Mouse (Mus musculus): ENCODE measurements at regions not wholly inside any gene's neighbourhood (a gene's known extent, or its start where the extent isn't known, plus 50 kb on each side); places are given as distances from the start of the nearest gene placed in this dataset.

GRCm38 (mm10) chr2:124775737-124776136, 292.2 kb upstream of the Slc24a5 start:
- DNase-seq (ENCODE audit: low read depth, low spot score): no peak

- peak; percentile 60 for DNase-seq (ENCODE audit: low read depth, low spot score)
Observed at GRCm38 (mm10) chr2:124792633-124793036, 275.3 kb upstream of the Slc24a5 start.

GRCm38 (mm10) chr2:124811709-124812108, 256.2 kb upstream of the Slc24a5 start:
- no peak for DNase-seq (ENCODE audit: low read depth, low spot score)

- no peak for DNase-seq (ENCODE audit: low read depth, low spot score)
Observed at GRCm38 (mm10) chr2:124816814-124817213, 251.1 kb upstream of the Slc24a5 start.

- no peak for DNase-seq (ENCODE audit: low read depth, low spot score)
Observed at GRCm38 (mm10) chr2:124819846-124820245, 248.1 kb upstream of the Slc24a5 start.

GRCm38 (mm10) chr2:124820821-124821220, 247.1 kb upstream of the Slc24a5 start:
- DNase-seq (ENCODE audit: low read depth, low spot score): no peak

- DNase-seq (ENCODE audit: low read depth, low spot score): no peak
Observed at GRCm38 (mm10) chr2:124821366-124821765, 246.6 kb upstream of the Slc24a5 start.

GRCm38 (mm10) chr2:124848812-124849211, 219.1 kb upstream of the Slc24a5 start:
- DNase-seq (ENCODE audit: low read depth, low spot score): no peak

GRCm38 (mm10) chr2:124858504-124858903, 209.4 kb upstream of the Slc24a5 start:
- DNase-seq (ENCODE audit: low read depth, low spot score): no peak

GRCm38 (mm10) chr2:124888209-124888608, 179.7 kb upstream of the Slc24a5 start:
- peak; percentile 9 for DNase-seq (ENCODE audit: low read depth, low spot score)

GRCm38 (mm10) chr2:124895002-124895401, 172.9 kb upstream of the Slc24a5 start:
- no peak for DNase-seq (ENCODE audit: low read depth, low spot score)

- DNase-seq (ENCODE audit: low read depth, low spot score): no peak
Observed at GRCm38 (mm10) chr2:124903556-124903955, 164.4 kb upstream of the Slc24a5 start.

- peak; percentile 30 for DNase-seq (ENCODE audit: low read depth, low spot score)
Observed at GRCm38 (mm10) chr2:124905076-124905475, 162.8 kb upstream of the Slc24a5 start.

GRCm38 (mm10) chr2:124918986-124919761, 148.8 kb upstream of the Slc24a5 start:
- DNase-seq (ENCODE audit: low read depth, low spot score): no peak

GRCm38 (mm10) chr2:124919762-124920255, 148.1 kb upstream of the Slc24a5 start:
- DNase-seq (ENCODE audit: low read depth, low spot score): no peak

GRCm38 (mm10) chr2:124920265-124920664, 147.7 kb upstream of the Slc24a5 start:
- DNase-seq (ENCODE audit: low read depth, low spot score): no peak

GRCm38 (mm10) chr2:124927882-124928758, 139.8 kb upstream of the Slc24a5 start:
- DNase-seq (ENCODE audit: low read depth, low spot score): no peak

GRCm38 (mm10) chr2:124928759-124929113, 139.2 kb upstream of the Slc24a5 start:
- DNase-seq (ENCODE audit: low read depth, low spot score): no peak

- DNase-seq (ENCODE audit: low read depth, low spot score): no peak
Observed at GRCm38 (mm10) chr2:124930719-124931118, 137.2 kb upstream of the Slc24a5 start.

- no peak for DNase-seq (ENCODE audit: low read depth, low spot score)
Observed at GRCm38 (mm10) chr2:124932566-124932965, 135.4 kb upstream of the Slc24a5 start.

- DNase-seq (ENCODE audit: low read depth, low spot score): no peak
Observed at GRCm38 (mm10) chr2:124933876-124934275, 134.0 kb upstream of the Slc24a5 start.

GRCm38 (mm10) chr2:124948263-124948781, 119.6 kb upstream of the Slc24a5 start:
- no peak for DNase-seq (ENCODE audit: low read depth, low spot score)
